Mouse (Mus musculus): ENCODE measurements around the gene Snapc4. TPM values are rescaled to one million over a fixed set of nuclear protein-coding genes. Genes with fewer than 3 reads are reported as not detected.
"Not testable (repeated sequence)": the region's sequence is repeated elsewhere in the genome, so short reads cannot be mapped to it uniquely, and the experiment has no call there.

Snapc4 gene
- polyA plus RNA-seq, 1 experiment from 2014 or later, result 33.4 TPM

GRCm38 (mm10) chr2:26402265-26402664, 21.8 kb upstream of the Snapc4 start:
- Histone ChIP-seq H3K9me3 (no peaks in the 10 kb centered on the region), H3K9ac (no peak overlapping the region), H3K27ac (no peak overlapping the region), H3K36me3 (peaks cover 51% of the 10 kb centered on the region), H3K4me1 (peaks cover 26% of the 10 kb centered on the region), H3K4me3 (no peak overlapping the region), H3K27me3 (replicated peaks) (no peaks in the 10 kb centered on the region), H3K4me2 (replicated peaks) (no peak overlapping the region)
- no peak for ATAC-seq (ENCODE audit: low FRiP score, low read depth)
- 89% methylated on average over 1 of the region's 1 CpGs for WGBS

- no peak overlapping the region for H3K27ac ChIP-seq
- peaks cover 58% of the 10 kb centered on the region for H3K36me3 ChIP-seq
- 90% methylated on average over 4 of the region's 4 CpGs for WGBS
- H3K27me3 ChIP-seq (replicated peaks), result no peaks in the 10 kb centered on the region
- no peak overlapping the region for H3K4me2 ChIP-seq (replicated peaks)
- peaks cover 13% of the 10 kb centered on the region for H3K4me1 ChIP-seq
- H3K9me3 ChIP-seq, result no peaks in the 10 kb centered on the region
- no peak overlapping the region for H3K4me3 ChIP-seq
- no peak overlapping the region for H3K9ac ChIP-seq
- ATAC-seq (ENCODE audit: low FRiP score, low read depth), result no peak
Measured at GRCm38 (mm10) chr2:26401023-26401422, 20.6 kb upstream of the Snapc4 start.

DNA sequence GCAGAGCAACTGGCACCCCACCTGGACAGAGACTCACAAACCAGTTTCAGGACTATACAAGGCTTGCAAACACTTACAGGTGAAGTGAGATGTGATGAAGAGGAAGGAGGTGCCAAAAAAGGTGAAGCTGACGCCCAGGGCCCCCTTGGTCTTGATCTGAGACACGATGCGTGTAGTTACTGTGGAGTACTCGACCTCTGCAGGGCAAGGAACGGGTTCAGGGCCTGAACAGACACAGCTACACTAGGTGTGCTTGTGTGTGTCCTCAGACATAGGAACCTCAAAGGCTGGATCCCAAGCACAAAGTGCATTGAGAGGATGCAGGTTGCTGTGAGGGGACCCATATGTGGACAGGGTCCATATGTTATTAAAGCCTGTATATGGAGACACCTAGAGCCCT, 19.8 kb upstream of the Snapc4 start:
- peaks cover 65% of the 10 kb centered on the region for H3K36me3 ChIP-seq
- no peaks in the 10 kb centered on the region for H3K27me3 ChIP-seq (replicated peaks)
- no peak for ATAC-seq (ENCODE audit: low FRiP score, low read depth)
- no peak overlapping the region for H3K4me2 ChIP-seq (replicated peaks)
- H3K4me3 ChIP-seq, result no peak overlapping the region
- no peak overlapping the region for H3K9ac ChIP-seq
- 0 out of 2 replicates have a peak, but pooled peaks cover 7% of the 10 kb centered on the region for H3K4me1 ChIP-seq
- H3K27ac ChIP-seq, result no peak overlapping the region
- no peaks in the 10 kb centered on the region for H3K9me3 ChIP-seq
- WGBS, result 91% methylated on average over 5 of the region's 5 CpGs

- H3K27me3 ChIP-seq (replicated peaks), result no peaks in the 10 kb centered on the region
- 90% methylated on average over 5 of the region's 5 CpGs for WGBS
- no peak overlapping the region for H3K4me3 ChIP-seq
- no peak overlapping the region for H3K27ac ChIP-seq
- ATAC-seq (ENCODE audit: low FRiP score, low read depth), result no peak
- H3K9me3 ChIP-seq, result no peaks in the 10 kb centered on the region
- H3K36me3 ChIP-seq, result peaks cover 72% of the 10 kb centered on the region
- no peak overlapping the region for H3K4me2 ChIP-seq (replicated peaks)
- H3K4me1 ChIP-seq, result 0 out of 2 replicates have a peak, but pooled peaks cover 1% of the 10 kb centered on the region
- no peak overlapping the region for H3K9ac ChIP-seq
Measured at GRCm38 (mm10) chr2:26399647-26400046, 19.2 kb upstream of the Snapc4 start.

DNA sequence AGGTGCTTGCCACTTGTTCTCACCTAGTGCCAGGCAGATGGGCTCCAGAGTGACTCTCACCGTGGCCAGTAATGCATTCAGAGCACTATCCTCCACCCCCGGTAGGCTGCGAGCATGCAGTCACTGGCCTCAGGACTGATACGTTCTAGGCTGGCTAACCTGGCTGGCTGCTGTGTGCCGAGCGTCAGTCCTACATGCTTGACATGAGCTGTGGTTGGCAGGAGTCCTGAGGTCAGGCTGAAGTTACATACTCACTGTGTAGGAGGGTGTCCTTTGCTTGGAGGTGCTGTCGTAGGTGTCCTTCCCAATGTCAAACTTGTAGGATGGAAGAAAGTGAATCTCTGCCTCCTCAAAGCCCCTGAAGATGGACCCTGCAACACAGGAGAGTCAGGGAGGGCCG, 18.5 kb upstream of the Snapc4 start:
- 94% methylated on average over 8 of the region's 8 CpGs for whole genome bisulfite sequencing
- Histone ChIP-seq H3K27ac (no peak overlapping the region), H3K4me1 (no peaks in the 10 kb centered on the region), H3K36me3 (peaks cover 78% of the 10 kb centered on the region), H3K27me3 (replicated peaks) (no peaks in the 10 kb centered on the region), H3K9me3 (no peaks in the 10 kb centered on the region), H3K4me3 (no peak overlapping the region), H3K9ac (no peak overlapping the region), H3K4me2 (replicated peaks) (no peak overlapping the region)
- ATAC-seq (ENCODE audit: low FRiP score, low read depth), result no peak

DNA sequence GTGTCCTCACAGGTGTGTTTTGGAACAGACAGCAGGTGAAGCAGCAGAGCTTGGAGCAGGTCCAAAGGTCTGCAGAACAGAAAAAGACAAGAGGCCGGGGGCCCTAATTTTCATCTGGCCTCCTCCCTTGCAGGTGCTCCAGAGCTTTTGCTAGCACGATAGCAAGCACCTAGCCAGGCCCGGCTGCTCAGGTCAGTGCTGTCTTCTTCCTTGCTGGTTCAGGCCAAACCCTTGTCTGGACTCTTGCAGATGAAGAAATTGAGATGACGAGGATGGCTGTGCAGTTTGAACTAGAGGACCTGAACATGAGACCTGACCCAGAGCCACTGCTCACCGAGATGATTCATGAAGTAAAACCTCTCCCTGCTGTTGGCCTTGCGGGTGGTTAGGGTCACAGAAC, 11.2 kb upstream of the Snapc4 start:
- H3K27ac ChIP-seq, result no peak overlapping the region
- no peak overlapping the region for H3K9ac ChIP-seq
- WGBS, result 92% methylated on average over 6 of the region's 6 CpGs
- peaks cover 73% of the 10 kb centered on the region for H3K36me3 ChIP-seq
- H3K9me3 ChIP-seq, result no peaks in the 10 kb centered on the region
- H3K27me3 ChIP-seq (replicated peaks), result no peaks in the 10 kb centered on the region
- H3K4me1 ChIP-seq, result peaks cover 23% of the 10 kb centered on the region
- H3K4me3 ChIP-seq, result no peak overlapping the region
- ATAC-seq (ENCODE audit: low FRiP score, low read depth), result no peak
- no peak overlapping the region for H3K4me2 ChIP-seq (replicated peaks)

- no peak for ATAC-seq (ENCODE audit: low FRiP score, low read depth)
- H3K27ac ChIP-seq, result no peak overlapping the region
- 0 out of 2 replicates have a peak overlapping the region, but pooled peaks have one; percentile 5 for H3K4me2 ChIP-seq (replicated peaks)
Measured at GRCm38 (mm10) chr2:26390954-26391353, 10.5 kb upstream of the Snapc4 start.

GRCm38 (mm10) chr2:26389154-26389690, 8.8 kb upstream of the Snapc4 start, which contains the start of the genes Entr1 and Pmpca:
TSS of gene Entr1 (minus strand) at chr2:26389316.
TSS of gene Pmpca (plus strand) at chr2:26389339.
- Histone ChIP-seq H3K4me3 (peak within 1 kb of the TSS; percentile 97), H3K9me3 (no peaks in the 10 kb centered on the region), H3K4me2 (replicated peaks) (peak within 1 kb of the TSS; percentile 100), H3K27me3 (replicated peaks) (no peaks in the 10 kb centered on the region), H3K27ac (no peak within 1 kb of the TSS), H3K4me1 (peaks cover 23% of the 10 kb centered on the region), H3K36me3 (peaks cover 73% of the 10 kb centered on the region), H3K9ac (peak within 1 kb of the TSS; percentile 97)
- WGBS, result under 1% methylated on average over 60 of the region's 60 CpGs
- peak; percentile 81 for ATAC-seq (ENCODE audit: low FRiP score, low read depth)

More at GRCm38 (mm10) chr2:26390954-26391353, 10.5 kb upstream of the Snapc4 start:
- WGBS, result 91% methylated on average over 3 of the region's 3 CpGs
- peaks cover 73% of the 10 kb centered on the region for H3K36me3 ChIP-seq
- no peaks in the 10 kb centered on the region for H3K9me3 ChIP-seq
- no peaks in the 10 kb centered on the region for H3K27me3 ChIP-seq (replicated peaks)
- H3K4me3 ChIP-seq, result no peak overlapping the region
- H3K9ac ChIP-seq, result no peak overlapping the region
- H3K4me1 ChIP-seq, result peaks cover 23% of the 10 kb centered on the region

GRCm38 (mm10) chr2:26388682-26389153, 8.3 kb upstream of the Snapc4 start:
- peak overlapping the region; percentile 97 for H3K4me3 ChIP-seq
- H3K4me1 ChIP-seq, result peaks cover 23% of the 10 kb centered on the region
- ATAC-seq (ENCODE audit: low FRiP score, low read depth), result peak; percentile 62
- H3K36me3 ChIP-seq, result peaks cover 73% of the 10 kb centered on the region
- WGBS, result under 1% methylated on average over 45 of the region's 45 CpGs
- H3K27me3 ChIP-seq (replicated peaks), result no peaks in the 10 kb centered on the region
- H3K27ac ChIP-seq, result no peak overlapping the region
- peak overlapping the region; percentile 100 for H3K4me2 ChIP-seq (replicated peaks)
- peak overlapping the region; percentile 97 for H3K9ac ChIP-seq
- H3K9me3 ChIP-seq, result no peaks in the 10 kb centered on the region

- H3K4me3 ChIP-seq, result peak overlapping the region; percentile 97; the same call in 1 of the 2 replicates
- peaks cover 23% of the 10 kb centered on the region for H3K4me1 ChIP-seq
- no peaks in the 10 kb centered on the region for H3K27me3 ChIP-seq (replicated peaks)
- WGBS, result 89% methylated on average over 3 of the region's 3 CpGs
- H3K36me3 ChIP-seq, result peaks cover 73% of the 10 kb centered on the region
- H3K9me3 ChIP-seq, result no peaks in the 10 kb centered on the region
- H3K9ac ChIP-seq, result peak overlapping the region; percentile 97
- H3K27ac ChIP-seq, result no peak overlapping the region
- ATAC-seq (ENCODE audit: low FRiP score, low read depth), result no peak
- H3K4me2 ChIP-seq (replicated peaks), result peak overlapping the region; percentile 100
Measured at GRCm38 (mm10) chr2:26387713-26388112, 7.3 kb upstream of the Snapc4 start.

DNA sequence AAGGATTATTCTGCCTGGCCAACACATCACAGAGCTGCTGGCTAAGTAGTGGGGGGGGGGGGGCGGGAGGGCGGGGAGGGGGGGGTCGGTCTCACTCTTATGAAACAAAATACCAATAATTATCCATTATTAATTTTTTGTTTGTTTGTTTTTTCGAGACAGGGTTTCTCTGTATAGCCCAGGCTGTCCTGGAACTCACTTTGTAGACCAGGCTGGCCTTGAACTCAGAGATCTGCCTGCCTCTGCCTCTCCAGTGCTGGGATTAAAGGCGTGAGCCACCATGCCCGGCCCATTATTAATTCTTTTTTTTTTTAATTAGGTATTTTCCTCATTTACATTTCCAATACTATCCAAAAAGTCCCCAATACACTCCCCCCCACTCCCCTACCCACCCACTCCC, 418 bp upstream of the Snapc4 start:
- 37% methylated on average over 6 of the region's 6 CpGs for WGBS
- peak overlapping the region; percentile 83 for H3K4me3 ChIP-seq
- H3K4me2 ChIP-seq (replicated peaks), result peak overlapping the region; percentile 87
- H3K9me3 ChIP-seq; H3K27ac ChIP-seq; H3K4me1 ChIP-seq; H3K27me3 ChIP-seq (replicated peaks); ATAC-seq (ENCODE audit: low FRiP score, low read depth): not testable (repeated sequence)
- peak overlapping the region; percentile 80 for H3K9ac ChIP-seq
- H3K36me3 ChIP-seq, result peaks cover 65% of the 10 kb centered on the region

GRCm38 (mm10) chr2:26372396-26372795, 8.1 kb downstream of the Snapc4 start:
- H3K9ac ChIP-seq, result no peak overlapping the region
- WGBS, result 96% methylated on average over 8 of the region's 8 CpGs
- no peaks in the 10 kb centered on the region for H3K27me3 ChIP-seq (replicated peaks)
- H3K27ac ChIP-seq, result no peak overlapping the region
- H3K9me3 ChIP-seq, result no peaks in the 10 kb centered on the region
- H3K4me1 ChIP-seq, result no peaks in the 10 kb centered on the region
- H3K4me3 ChIP-seq, result no peak overlapping the region
- no peak overlapping the region for H3K4me2 ChIP-seq (replicated peaks)
- no peak for ATAC-seq (ENCODE audit: low FRiP score, low read depth)
- peaks cover 95% of the 10 kb centered on the region for H3K36me3 ChIP-seq

GRCm38 (mm10) chr2:26368572-26368971, 11.9 kb downstream of the Snapc4 start:
- H3K4me3 ChIP-seq, result no peak overlapping the region
- H3K4me1 ChIP-seq, result no peaks in the 10 kb centered on the region
- ATAC-seq (ENCODE audit: low FRiP score, low read depth), result no peak
- H3K4me2 ChIP-seq (replicated peaks), result no peak overlapping the region
- H3K9ac ChIP-seq, result no peak overlapping the region
- peaks cover 95% of the 10 kb centered on the region for H3K36me3 ChIP-seq
- H3K27ac ChIP-seq, result no peak overlapping the region
- 96% methylated on average over 1 of the region's 1 CpGs for WGBS
- H3K9me3 ChIP-seq, result no peaks in the 10 kb centered on the region
- H3K27me3 ChIP-seq (replicated peaks), result no peaks in the 10 kb centered on the region
